Mouse (Mus musculus) embryonic facial prominence, embryonic 12.5 days (tissue): ENCODE measurements around the gene Stil. TPM values are rescaled to one million over a fixed set of nuclear protein-coding genes. Genes with fewer than 3 reads are reported as not detected.
"Not testable (repeated sequence)": the region's sequence is repeated elsewhere in the genome, so short reads cannot be mapped to it uniquely, and the experiment has no call there.

Experiments
- ATAC-seq: fragments of 200-750 bp; cut with Nextera tagmentation; 2 replicates; pipeline ENCODE4 v1.8.0; 2017; ENCODE audit not compliant: insufficient number of reproducible peaks, insufficient read depth, low FRiP score, low TSS enrichment
- H3K27ac ChIP-seq: fragments of 300-500 bp; sonication (generic); 2 replicates; pipeline ENCODE4 v1.5.1; 2016; ENCODE audit warnings: mild to moderate bottlenecking
- H3K27me3 ChIP-seq: fragments of 300-500 bp; sonication (generic); 2 replicates; pipeline ENCODE4 v1.6.1; 2016; ENCODE audit warnings: mild to moderate bottlenecking, moderate library complexity
- H3K36me3 ChIP-seq: fragments of 300-500 bp; sonication (generic); 2 replicates; pipeline ENCODE4 v1.6.1; 2016; ENCODE audit warnings: mild to moderate bottlenecking
- H3K4me1 ChIP-seq: fragments of 300-500 bp; sonication (generic); 2 replicates; pipeline ENCODE4 v1.6.1; 2016
- H3K4me2 ChIP-seq: fragments of 300-500 bp; sonication (generic); replicated peaks from 2 replicates; pipeline ENCODE4 v1.6.1; 2016; ENCODE audit warnings: mild to moderate bottlenecking, moderate library complexity
- H3K4me3 ChIP-seq: fragments of 300-500 bp; sonication (generic); 2 replicates; pipeline ENCODE4 v1.5.1; 2016; ENCODE audit warnings: mild to moderate bottlenecking
- H3K9ac ChIP-seq: fragments of 300-500 bp; sonication (generic); 2 replicates; pipeline ENCODE4 v1.6.1; 2016; ENCODE audit warnings: mild to moderate bottlenecking, moderate library complexity
- H3K9me3 ChIP-seq: fragments of 300-500 bp; sonication (generic); 2 replicates; pipeline ENCODE4 v1.6.1; 2016; ENCODE audit warnings: mild to moderate bottlenecking, moderate library complexity
- WGBS: fragments of 180-500 bp; shearing (Covaris S2); methylation state at CpG from one replicate; pipeline ENCODE4 v1.1.7; 2016; 5-methylcytosine and 5-hydroxymethylcytosine counted together
- polyA plus RNA-seq: library from polyadenylated mRNA; unstranded; fragments of >200 nt; fragmentation: Nextera tagmentation; extraction: Ambion mirVana; gene quantifications from 2 replicates; pipeline ENCODE4 v1.2.1, GENCODE M21; 2016

Gene Stil
- 13.2 and 17.7 TPM in 2 replicates for polyA plus RNA-seq

DNA sequence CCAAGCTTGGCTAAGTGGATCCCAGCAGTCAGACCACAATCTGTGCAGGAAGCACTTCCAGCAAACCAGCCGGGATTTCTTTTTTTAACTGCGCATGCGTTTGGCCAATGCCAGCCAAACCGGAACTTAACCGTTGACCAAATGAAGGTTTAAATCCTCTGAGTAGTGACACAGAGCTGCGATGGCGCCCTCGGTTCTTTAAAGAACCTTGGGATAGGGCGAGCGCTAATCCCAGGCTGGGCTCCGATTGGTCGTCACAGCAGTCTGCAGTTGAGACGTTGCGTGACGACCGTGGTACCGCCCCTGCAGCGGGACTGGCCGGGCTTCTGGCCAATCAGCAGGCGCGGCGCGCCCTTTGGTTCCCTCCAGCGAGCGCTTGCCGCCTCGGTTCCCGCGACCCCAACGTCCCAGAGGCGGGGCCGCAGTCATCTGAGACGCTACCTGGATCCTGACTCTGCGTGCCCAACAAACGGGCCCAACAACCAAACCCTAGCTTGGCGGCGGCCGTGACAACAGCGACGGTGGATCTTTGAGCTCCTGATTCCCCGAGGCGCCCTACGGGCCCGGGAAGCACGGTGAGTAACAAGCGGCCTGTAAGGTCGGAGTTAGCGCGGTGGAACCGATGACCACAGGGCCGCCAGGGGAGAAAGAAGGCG, at the start of gene Stil:
Stil (plus strand) TSS at position 387 of the 656 bp plus-strand sequence.
- ATAC-seq, result peak; percentile 100
- under 1% methylated on average over 52 of the region's 52 CpGs for WGBS
- H3K4me1 ChIP-seq, result peaks cover 14% of the 10 kb centered on the region

DNA sequence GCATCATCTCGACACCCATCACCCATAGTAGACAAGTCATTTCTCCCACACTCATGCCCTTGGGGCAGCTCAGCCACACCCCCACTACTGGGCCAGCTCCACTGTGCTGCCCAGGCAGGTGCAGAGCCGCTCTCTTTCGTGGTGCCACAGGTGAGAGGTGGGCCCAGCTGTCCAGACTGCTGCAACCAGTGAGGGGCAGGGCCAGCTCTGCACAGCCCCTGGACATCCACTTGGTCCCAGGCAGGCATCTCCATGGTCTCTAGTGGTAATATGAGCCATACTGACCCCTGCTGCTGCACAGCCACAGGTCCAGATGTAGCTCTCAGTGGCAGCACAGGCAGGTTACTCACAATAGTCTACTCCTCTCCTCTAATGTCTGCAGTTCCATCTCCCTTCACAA, 46.8 kb upstream of the Stil start:
- peak; percentile 74 for ATAC-seq
- 76% methylated on average over 3 of the region's 3 CpGs for WGBS

More for the DNA sequence above, at the start of gene Stil:
- H3K27me3 ChIP-seq, result no peaks in the 10 kb centered on the region
- no peaks in the 10 kb centered on the region for H3K9me3 ChIP-seq
- H3K36me3 ChIP-seq, result peaks cover 10% of the 10 kb centered on the region
- H3K4me2 ChIP-seq, result peak within 1 kb of the TSS; percentile 58
- H3K4me3 ChIP-seq, result peak within 1 kb of the TSS; percentile 61
- peak within 1 kb of the TSS; percentile 88 for H3K27ac ChIP-seq
- H3K9ac ChIP-seq, result peak within 1 kb of the TSS; percentile 50

GRCm38 (mm10) chr4:114957403-114957802, 42.6 kb upstream of the Stil start:
- H3K4me3 ChIP-seq, result no peak overlapping the region
- no peak for ATAC-seq
- no peaks in the 10 kb centered on the region for H3K4me1 ChIP-seq
- peaks cover 14% of the 10 kb centered on the region for H3K36me3 ChIP-seq
- H3K27ac ChIP-seq, result no peak overlapping the region
- H3K9me3 ChIP-seq, result no peaks in the 10 kb centered on the region
- H3K27me3 ChIP-seq, result no peaks in the 10 kb centered on the region
- no peak overlapping the region for H3K9ac ChIP-seq
- no peak overlapping the region for H3K4me2 ChIP-seq

More for the DNA sequence above, 46.8 kb upstream of the Stil start:
- Histone ChIP-seq H3K27ac (no peak overlapping the region), H3K4me3 (no peak overlapping the region), H3K9ac (no peak overlapping the region), H3K36me3 (no peaks in the 10 kb centered on the region), H3K27me3 (peaks cover 4% of the 10 kb centered on the region), H3K4me2 (no peak overlapping the region), H3K4me1 (no peaks in the 10 kb centered on the region), H3K9me3 (no peaks in the 10 kb centered on the region)

DNA sequence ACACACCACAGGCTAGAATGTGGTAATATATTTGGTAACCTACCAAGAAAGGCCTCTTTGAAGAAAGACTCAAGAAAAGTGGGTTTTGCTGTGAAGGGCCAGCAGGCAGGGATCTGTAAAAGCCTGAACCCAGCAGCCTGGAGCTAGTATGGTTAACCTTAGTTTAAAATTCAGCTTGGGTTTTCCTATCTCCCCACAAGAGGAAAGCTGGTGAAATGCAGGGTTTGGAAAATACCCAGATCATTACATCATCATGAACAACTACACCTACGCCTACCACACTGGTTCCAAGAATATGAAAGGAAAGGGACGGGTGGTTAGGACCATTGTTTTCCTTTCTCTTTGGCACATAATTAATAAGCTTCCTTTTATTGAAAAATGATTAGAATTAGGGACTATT, 41.7 kb upstream of the Stil start:
- no peak for ATAC-seq
- Histone ChIP-seq H3K27me3 (no peaks in the 10 kb centered on the region), H3K9me3 (no peaks in the 10 kb centered on the region), H3K4me3 (no peak overlapping the region), H3K27ac (no peak overlapping the region), H3K4me2 (no peak overlapping the region), H3K4me1 (no peaks in the 10 kb centered on the region), H3K9ac (no peak overlapping the region), H3K36me3 (peaks cover 22% of the 10 kb centered on the region)
- 88% methylated on average over 2 of the region's 2 CpGs for WGBS

DNA sequence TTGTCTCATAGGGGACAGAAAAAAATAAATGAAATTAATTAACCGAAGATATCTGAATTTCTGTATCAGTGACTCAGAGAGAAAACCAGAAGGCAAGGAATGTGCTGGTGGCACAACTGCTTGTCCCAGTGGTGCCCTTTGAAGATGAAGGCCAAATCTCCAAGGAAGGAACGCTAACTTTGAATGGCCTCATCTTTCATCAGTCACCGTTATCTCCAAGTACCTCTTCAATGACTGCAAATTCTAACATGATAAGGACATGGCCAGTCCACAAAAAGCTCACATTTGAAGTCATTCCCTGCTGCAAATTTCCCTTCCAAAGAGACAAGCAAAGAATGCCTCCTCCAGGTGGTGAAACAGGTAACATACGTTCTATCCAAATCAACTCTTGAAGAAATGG, 41.2 kb upstream of the Stil start:
- H3K9ac ChIP-seq, result no peak overlapping the region
- no peaks in the 10 kb centered on the region for H3K9me3 ChIP-seq
- H3K4me1 ChIP-seq, result no peaks in the 10 kb centered on the region
- H3K4me2 ChIP-seq, result no peak overlapping the region
- no peak for ATAC-seq
- H3K36me3 ChIP-seq, result peaks cover 22% of the 10 kb centered on the region
- H3K27ac ChIP-seq, result no peak overlapping the region
- WGBS, result 97% methylated on average over 4 of the region's 4 CpGs
- no peaks in the 10 kb centered on the region for H3K27me3 ChIP-seq
- H3K4me3 ChIP-seq, result no peak overlapping the region

GRCm38 (mm10) chr4:114959533-114959932, 40.4 kb upstream of the Stil start:
- ATAC-seq, result no peak
- Histone ChIP-seq H3K27me3 (no peaks in the 10 kb centered on the region), H3K36me3 (peaks cover 28% of the 10 kb centered on the region), H3K4me3 (no peak overlapping the region), H3K4me2 (no peak overlapping the region), H3K27ac (no peak overlapping the region), H3K4me1 (no peaks in the 10 kb centered on the region), H3K9ac (no peak overlapping the region), H3K9me3 (no peaks in the 10 kb centered on the region)
- WGBS, result 92% methylated on average over 2 of the region's 2 CpGs

DNA sequence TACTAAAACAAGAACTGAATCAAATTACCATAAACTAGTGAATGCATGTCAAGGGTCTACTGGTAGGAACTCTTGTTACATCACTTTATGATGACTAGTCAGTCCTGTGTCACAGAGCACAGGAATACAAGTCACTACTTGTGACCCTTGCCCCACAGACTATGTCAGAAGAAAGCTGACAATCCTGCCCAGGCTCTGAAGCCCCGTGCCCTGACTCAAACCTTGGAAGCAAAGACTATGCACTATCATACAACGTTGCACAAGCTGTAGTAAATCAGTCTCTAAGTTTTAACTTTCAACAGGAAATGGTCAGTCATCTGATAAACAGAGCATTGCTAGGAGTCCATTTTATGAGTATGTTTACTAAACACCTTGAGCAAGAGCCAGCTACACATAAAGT, 39.1 kb upstream of the Stil start:
- not testable (repeated sequence) for ATAC-seq, H3K4me2 ChIP-seq, H3K4me1 ChIP-seq, H3K27me3 ChIP-seq, H3K9me3 ChIP-seq, H3K4me3 ChIP-seq, H3K9ac ChIP-seq, H3K27ac ChIP-seq
- peaks cover 42% of the 10 kb centered on the region for H3K36me3 ChIP-seq
- WGBS, result 88% methylated on average over 2 of the region's 2 CpGs

DNA sequence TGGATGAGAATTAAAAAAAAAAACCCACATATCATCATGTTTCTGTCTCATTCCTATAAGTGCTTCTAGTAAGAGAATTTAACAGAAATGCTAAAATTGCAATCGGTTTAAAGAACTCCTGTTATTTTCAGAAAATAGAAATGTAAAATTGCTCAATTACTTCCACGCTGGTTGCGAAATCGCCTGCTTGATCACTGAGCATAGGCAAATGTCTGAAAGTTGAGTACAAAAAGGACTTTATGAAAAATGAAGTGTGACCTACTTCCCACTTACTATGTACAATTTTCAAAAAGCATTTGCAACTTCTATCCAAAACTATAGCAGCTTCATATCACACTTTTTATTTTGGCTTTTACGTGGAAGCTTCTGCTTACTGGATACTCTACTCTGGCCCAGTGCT, 29.2 kb upstream of the Stil start:
- Histone ChIP-seq H3K27me3 (no peaks in the 10 kb centered on the region), H3K4me3 (no peak overlapping the region), H3K9me3 (no peaks in the 10 kb centered on the region), H3K4me2 (no peak overlapping the region), H3K4me1 (no peaks in the 10 kb centered on the region), H3K36me3 (peaks cover 22% of the 10 kb centered on the region), H3K9ac (no peak overlapping the region), H3K27ac (no peak overlapping the region)
- WGBS, result 91% methylated on average over 5 of the region's 5 CpGs
- no peak for ATAC-seq

DNA sequence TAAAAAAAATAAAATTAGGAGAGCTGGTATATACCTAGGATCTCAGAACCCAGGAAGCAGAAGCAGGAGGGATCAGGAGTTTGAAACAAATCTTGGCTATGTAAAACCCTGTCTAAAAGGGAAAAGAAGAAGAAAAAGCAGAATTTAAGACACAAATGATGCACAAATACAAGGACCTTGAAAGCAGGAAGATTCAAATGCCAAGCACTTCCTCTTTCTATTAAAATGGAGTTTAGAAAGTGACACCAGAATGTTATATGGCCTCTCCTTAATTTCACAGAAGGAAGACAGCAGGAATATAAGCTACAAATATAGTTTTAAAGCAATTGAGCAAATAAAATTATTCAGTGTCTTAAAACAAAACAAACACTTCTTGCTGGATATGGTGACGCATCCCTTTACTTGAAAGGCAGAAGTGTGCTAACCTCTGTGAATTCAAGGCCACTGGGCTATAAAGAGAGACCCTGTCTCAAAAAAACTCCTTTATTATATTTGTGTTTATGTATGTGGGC, 26.7 kb upstream of the Stil start:
- no peak overlapping the region for H3K9ac ChIP-seq
- H3K27ac ChIP-seq, result no peak overlapping the region
- H3K36me3 ChIP-seq, result 0 out of 2 replicates have a peak, but pooled peaks cover under 1% of the 10 kb centered on the region
- WGBS, result 88% methylated on average over 1 of the region's 1 CpGs
- no peaks in the 10 kb centered on the region for H3K9me3 ChIP-seq
- no peak overlapping the region for H3K4me2 ChIP-seq
- no peak for ATAC-seq
- H3K27me3 ChIP-seq, result no peaks in the 10 kb centered on the region
- H3K4me3 ChIP-seq, result no peak overlapping the region
- H3K4me1 ChIP-seq, result no peaks in the 10 kb centered on the region

- Histone ChIP-seq H3K4me2 (no peak overlapping the region), H3K9me3 (no peaks in the 10 kb centered on the region), H3K4me3 (no peak overlapping the region), H3K27me3 (no peaks in the 10 kb centered on the region), H3K36me3 (no peaks in the 10 kb centered on the region), H3K9ac (no peak overlapping the region), H3K27ac (no peak overlapping the region), H3K4me1 (peaks cover 3% of the 10 kb centered on the region; the same call in 1 of the 2 replicates)
- ATAC-seq, result no peak
- WGBS, result 90% methylated on average over 1 of the region's 1 CpGs
These were observed 17.3 kb upstream of the Stil start for GRCm38 (mm10) chr4:114982619-114983018.

DNA sequence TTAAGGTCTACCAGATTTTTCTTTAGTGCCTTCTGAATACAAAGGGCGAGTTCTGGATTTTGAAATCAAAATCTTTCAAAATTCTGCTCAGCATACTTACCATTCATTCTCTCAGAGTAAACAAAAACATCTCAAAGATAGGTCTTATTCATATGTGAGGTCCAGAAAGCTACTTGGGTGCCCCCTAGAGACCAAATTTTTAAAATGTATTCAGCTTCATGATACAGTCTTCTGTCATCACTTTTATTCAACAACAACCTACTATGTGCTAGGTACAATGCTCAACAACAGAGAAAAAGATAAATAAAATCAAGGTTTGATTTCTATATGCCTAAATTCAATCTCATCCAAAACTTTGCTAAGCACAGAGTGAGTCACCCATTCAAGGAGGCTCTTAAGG, 16.9 kb upstream of the Stil start:
- no peak overlapping the region for H3K27ac ChIP-seq
- H3K9ac ChIP-seq, result no peak overlapping the region
- 85% methylated on average over 1 of the region's 1 CpGs for WGBS
- H3K36me3 ChIP-seq, result no peaks in the 10 kb centered on the region
- H3K9me3 ChIP-seq, result no peaks in the 10 kb centered on the region
- no peak for ATAC-seq
- H3K4me3 ChIP-seq, result no peak overlapping the region
- H3K27me3 ChIP-seq, result no peaks in the 10 kb centered on the region
- no peak overlapping the region for H3K4me2 ChIP-seq
- peaks cover 3% of the 10 kb centered on the region; the same call in 1 of the 2 replicates for H3K4me1 ChIP-seq

DNA sequence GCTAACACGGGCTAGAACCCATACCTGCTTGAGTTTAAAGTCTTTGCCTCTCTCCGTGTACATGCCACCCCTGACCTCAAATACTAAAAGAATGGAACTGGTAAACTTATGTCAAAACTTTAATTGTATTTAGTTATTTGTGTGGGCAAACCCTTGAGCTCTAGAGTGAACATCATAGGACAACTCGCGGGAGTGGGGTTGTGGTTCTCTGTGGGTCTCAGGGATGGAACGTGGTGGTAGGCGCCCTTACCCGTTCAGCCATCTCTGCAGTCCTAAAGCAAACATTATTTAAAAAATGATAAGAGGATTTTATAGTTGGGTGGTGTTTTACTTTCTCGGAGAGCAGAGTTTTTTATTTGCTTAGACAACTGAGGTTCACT, 13.8 kb upstream of the Stil start:
- 2% methylated on average over 8 of the region's 8 CpGs for WGBS
- Histone ChIP-seq H3K4me3 (peak overlapping the region; percentile 88), H3K36me3 (no peaks in the 10 kb centered on the region), H3K9ac (peak overlapping the region; percentile 88), H3K27me3 (no peaks in the 10 kb centered on the region), H3K4me1 (no peaks in the 10 kb centered on the region), H3K9me3 (no peaks in the 10 kb centered on the region), H3K27ac (peak overlapping the region; percentile 99), H3K4me2 (peak overlapping the region; percentile 55)
- ATAC-seq, result peak; percentile 58; the same call in 1 of the 2 replicates
